Mouse (Mus musculus): ENCODE measurements around the gene Rab6a.

DNA sequence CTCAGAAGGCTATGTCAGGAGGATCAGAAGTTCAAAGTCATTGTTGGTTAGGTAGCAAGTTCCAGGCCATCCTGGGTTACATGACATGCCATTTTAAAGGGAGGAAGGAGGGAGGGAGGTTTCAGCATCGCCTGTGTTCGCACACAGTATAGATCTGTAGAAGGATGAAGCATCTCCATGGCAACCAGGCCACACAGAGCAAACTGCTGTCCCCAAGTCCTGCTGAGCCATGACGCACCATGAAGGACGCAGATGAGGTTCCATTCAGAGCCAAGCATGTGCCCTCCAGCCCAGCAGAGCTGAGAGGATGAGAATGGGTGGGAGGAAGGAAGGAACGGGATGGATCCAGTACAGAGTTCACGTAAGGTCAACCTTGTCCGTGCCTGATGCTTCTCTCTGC is 66.2 kb downstream of the Rab6a start:
- TF ChIP-seq GATA1 (IDR thresholded peaks at IDR 0.05; ENCODE audit: low read length) (no peak), TAL1 (IDR thresholded peaks at IDR 0.05; ENCODE audit: low read length) (no peak)

Measured in erythroblast, embryonic 14.5 days (primary cell).